Mouse (Mus musculus) MEL (cell line): ENCODE measurements at regions not wholly inside any gene's neighbourhood (a gene's known extent, or its start where the extent isn't known, plus 50 kb on each side); places are given as distances from the start of the nearest gene placed in this dataset.

Experiments used
- DNase-seq: peaks from one replicate; pipeline ENCODE4 v3.0.0; 2011; ENCODE audit warnings: low read depth, low spot score
- H3K27ac ChIP-seq: 2 replicates; pipeline ENCODE4 v1.5.1; 2012; ENCODE audit warnings: low read depth, mild to moderate bottlenecking, control low read depth, low read length, moderate library complexity; ENCODE audit not compliant: control insufficient read depth
- H3K27me3 ChIP-seq, 2 experiments: fragments of 150-350 bp in 1 of 2; sonication (generic) in 1 of 2; 2 replicates each; pipeline ENCODE4 v1.6.1; 2012; ENCODE audit warnings: low read length in 2 of 2, mild to moderate bottlenecking in 2 of 2, improper control_type of control experiment in 1 of 2, moderate library complexity in 1 of 2; ENCODE audit not compliant: insufficient read depth in 2 of 2, control insufficient read depth in 1 of 2
- H3K36me3 ChIP-seq, 2 experiments: 2 replicates each; pipeline ENCODE4 v1.6.1; 2012 to 2014; ENCODE audit warnings: low read length in 2 of 2, improper control_type of control experiment in 1 of 2, inconsistent platforms in 1 of 2, mild to moderate bottlenecking in 1 of 2; ENCODE audit not compliant: insufficient read depth in 2 of 2, control insufficient read depth in 1 of 2
- H3K4me1 ChIP-seq, 2 experiments: fragments of 150-350 bp in 1 of 2; sonication (generic) in 1 of 2; 2 replicates each; pipeline ENCODE4 v1.6.1; 2012; ENCODE audit warnings: low read length in 2 of 2, improper control_type of control experiment in 1 of 2, mild to moderate bottlenecking in 1 of 2; ENCODE audit not compliant: insufficient read depth in 2 of 2, control insufficient read depth in 1 of 2
- H3K4me3 ChIP-seq, 2 experiments: fragments of 150-350 bp in 1 of 2; sonication (generic) in 1 of 2; 2 replicates each; pipeline ENCODE4 v1.5.1; 2012; ENCODE audit warnings: low read depth in 2 of 2, low read length in 2 of 2, mild to moderate bottlenecking in 2 of 2, moderate library complexity in 2 of 2, control low read depth in 1 of 2, improper control_type of control experiment in 1 of 2; ENCODE audit not compliant: control insufficient read depth in 1 of 2, insufficient read depth in 1 of 2
- H3K79me2 ChIP-seq: 2 replicates; pipeline ENCODE4 v1.6.1; 2012; ENCODE audit warnings: mild to moderate bottlenecking, low read length, moderate library complexity; ENCODE audit not compliant: control insufficient read depth, poor library complexity, insufficient read depth
- H3K9ac ChIP-seq: 2 replicates; pipeline ENCODE4 v1.6.1; 2012; ENCODE audit warnings: low read depth, mild to moderate bottlenecking, control low read depth, low read length, moderate library complexity; ENCODE audit not compliant: control insufficient read depth, poor library complexity, severe bottlenecking
- H3K9me3 ChIP-seq: fragments of 150-350 bp; sonication (generic); replicated peaks from 2 replicates; pipeline ENCODE4 v1.6.1; 2012; ENCODE audit warnings: mild to moderate bottlenecking, low read length, improper control_type of control experiment, moderate library complexity; ENCODE audit not compliant: insufficient read depth
- BHLHE40 ChIP-seq: IDR thresholded peaks from 2 replicates; pipeline ENCODE4 v1.6.1; 2012; ENCODE audit warnings: low read depth, mild to moderate bottlenecking, inconsistent platforms, low read length, improper control_type of control experiment, borderline replicate concordance
- CHD1 ChIP-seq: IDR thresholded peaks from 2 replicates; pipeline ENCODE4 v1.6.1; 2012; ENCODE audit warnings: low read depth, mild to moderate bottlenecking, inconsistent platforms, low read length, improper control_type of control experiment
- CHD2 ChIP-seq: IDR thresholded peaks from 2 replicates; pipeline ENCODE4 v1.6.1; 2011; ENCODE audit warnings: low read length, improper control_type of control experiment
- E2F4 ChIP-seq: IDR thresholded peaks from 2 replicates; pipeline ENCODE4 v1.6.1; 2011; ENCODE audit warnings: low read depth, low read length, improper control_type of control experiment, borderline replicate concordance
- ELF1 ChIP-seq: IDR thresholded peaks from 2 replicates; pipeline ENCODE4 v1.6.1; 2014; ENCODE audit warnings: low read depth, mild to moderate bottlenecking, inconsistent platforms, low read length, improper control_type of control experiment, moderate library complexity
- EP300 ChIP-seq, 2 experiments: IDR thresholded peaks; 2 replicates each; pipeline ENCODE4 v1.6.1; 2011; ENCODE audit warnings: improper control_type of control experiment in 2 of 2, low read length in 2 of 2, low read depth in 1 of 2, mild to moderate bottlenecking in 1 of 2
- HCFC1 ChIP-seq: IDR thresholded peaks from 2 replicates; pipeline ENCODE4 v1.6.1; 2012; ENCODE audit warnings: low read depth, mild to moderate bottlenecking, inconsistent platforms, low read length, improper control_type of control experiment, moderate library complexity
- KAT2A ChIP-seq: conservative IDR thresholded peaks from 2 replicates; pipeline ENCODE4 v1.6.1; 2012; ENCODE audit warnings: low read depth, low read length, improper control_type of control experiment, inconsistent platforms
- MAZ ChIP-seq: IDR thresholded peaks from 2 replicates; pipeline ENCODE4 v1.6.1; 2012; ENCODE audit warnings: low read depth, mild to moderate bottlenecking, inconsistent platforms, low read length, improper control_type of control experiment
- MEF2A ChIP-seq: IDR thresholded peaks from 2 replicates; pipeline ENCODE4 v1.6.1; 2014; ENCODE audit warnings: low read depth, mild to moderate bottlenecking, inconsistent platforms, low read length, improper control_type of control experiment; ENCODE audit not compliant: poor library complexity, insufficient replicate concordance, severe bottlenecking; ENCODE audit errors: extremely low read depth
- MYB ChIP-seq: IDR thresholded peaks from 2 replicates; pipeline ENCODE4 v1.6.1; 2011; ENCODE audit warnings: mild to moderate bottlenecking, low read depth, low read length, improper control_type of control experiment
- MYC ChIP-seq: IDR thresholded peaks from 2 replicates; pipeline ENCODE4 v1.6.1; 2011; ENCODE audit warnings: low read depth, mild to moderate bottlenecking, low read length, improper control_type of control experiment, moderate library complexity
- NELFE ChIP-seq: IDR thresholded peaks from 2 replicates; pipeline ENCODE4 v1.6.1; 2011; ENCODE audit warnings: low read depth, low read length, improper control_type of control experiment
- POLR2AphosphoS2 ChIP-seq: IDR thresholded peaks from 2 replicates; pipeline ENCODE4 v1.6.1; 2011; ENCODE audit warnings: low read length, improper control_type of control experiment
- SIN3A ChIP-seq: IDR thresholded peaks from 2 replicates; pipeline ENCODE4 v1.6.1; 2012; ENCODE audit warnings: low read length, improper control_type of control experiment, inconsistent platforms
- TAL1 ChIP-seq: IDR thresholded peaks from 2 replicates; pipeline ENCODE4 v1.6.1; 2012; ENCODE audit warnings: mild to moderate bottlenecking, inconsistent platforms, low read length, moderate library complexity, mixed read lengths
- TBP ChIP-seq: IDR thresholded peaks from 2 replicates; pipeline ENCODE4 v1.8.0; 2011; ENCODE audit warnings: low read depth, low read length, improper control_type of control experiment
- USF2 ChIP-seq, 2 experiments: IDR thresholded peaks; 2 replicates each; pipeline ENCODE4 v1.6.1; 2011 to 2012; ENCODE audit warnings: improper control_type of control experiment in 2 of 2, low read length in 2 of 2, borderline replicate concordance in 1 of 2, inconsistent platforms in 1 of 2, low read depth in 1 of 2, mild to moderate bottlenecking in 1 of 2; ENCODE audit not compliant: insufficient read depth in 1 of 2
- ZKSCAN1 ChIP-seq: IDR thresholded peaks from 2 replicates; pipeline ENCODE4 v1.6.1; 2012; ENCODE audit warnings: low read depth, mild to moderate bottlenecking, inconsistent platforms, low read length, improper control_type of control experiment, moderate library complexity
- ZMIZ1 ChIP-seq: IDR thresholded peaks from 2 replicates; pipeline ENCODE4 v1.6.1; 2012; ENCODE audit warnings: low read depth, mild to moderate bottlenecking, inconsistent platforms, low read length, improper control_type of control experiment, moderate library complexity

- H3K79me2 ChIP-seq = no peaks in the 10 kb centered on the region
- DNase-seq = no peak
- H3K27ac ChIP-seq = no peak overlapping the region
- no peak for TF ChIP-seq MYC
- no peak for TF ChIP-seq ELF1
- TF ChIP-seq MEF2A = no peak
- TF ChIP-seq MYB = no peak
- TF ChIP-seq USF2 (IDR thresholded peaks at IDR 0.05; ENCODE audit: borderline replicate concordance in 1 of 2, insufficient read depth in 1 of 2, low read depth in 1 of 2, low read length in 2 of 2) = no peak
- no peak for TF ChIP-seq TAL1
- TF ChIP-seq KAT2A = no peak
- TF ChIP-seq CHD2 = no peak
- TF ChIP-seq MAZ = no peak
- TF ChIP-seq HCFC1 = no peak
- H3K27me3 ChIP-seq = no peaks in the 10 kb centered on the region; a peak in 1 of 4 replicates
- H3K9ac ChIP-seq = no peak overlapping the region
- H3K4me1 ChIP-seq = no peaks in the 10 kb centered on the region
- H3K36me3 ChIP-seq = no peaks in the 10 kb centered on the region
- H3K9me3 ChIP-seq = no peaks in the 10 kb centered on the region
- H3K4me3 ChIP-seq = no peak overlapping the region
These were observed 240.2 kb downstream of the H2al1j start for GRCm38 (mm10) chrX:11567827-11568226.

- DNase-seq = no peak
- Histone ChIP-seq H3K4me1 (no peaks in the 10 kb centered on the region), H3K27me3 (no peaks in the 10 kb centered on the region; a peak in 1 of 4 replicates), H3K9me3 (no peaks in the 10 kb centered on the region), H3K9ac (no peak overlapping the region)
- TF ChIP-seq TBP = no peak
- TF ChIP-seq ZKSCAN1 = no peak
- no peak for TF ChIP-seq ELF1
- no peak for TF ChIP-seq HCFC1
- no peak for TF ChIP-seq POLR2AphosphoS2
- TF ChIP-seq CHD1 = no peak
- TF ChIP-seq BHLHE40 = no peak
- no peak for TF ChIP-seq SIN3A
- TF ChIP-seq E2F4 = no peak
- no peak for TF ChIP-seq NELFE
- no peak for TF ChIP-seq ZMIZ1
- no peak for TF ChIP-seq EP300 (IDR thresholded peaks at IDR 0.05; ENCODE audit: low read depth in 1 of 2, low read length in 2 of 2)
- TF ChIP-seq, all 39 proteins: peak for 0
- Histone ChIP-seq H3K27ac (no peak overlapping the region), H3K36me3 (no peaks in the 10 kb centered on the region), H3K79me2 (no peaks in the 10 kb centered on the region), H3K4me3 (no peak overlapping the region)
These were observed 240.6 kb downstream of the H2al1j start for GRCm38 (mm10) chrX:11568262-11568661.
